Mouse (Mus musculus) embryonic fibroblast, embryonic 13.5 days (primary cell): ENCODE data around the gene 1500009C09Rik. TPM values are rescaled to one million over a fixed set of nuclear protein-coding genes. Genes with fewer than 3 reads are reported as not detected.

Source experiments
- H3K27ac ChIP-seq: 2 replicates; pipeline ENCODE4 v1.5.1; 2012; ENCODE audit warnings: low read length, control low read depth, inconsistent platforms; ENCODE audit not compliant: insufficient read depth
- H3K4me1 ChIP-seq: 2 replicates; pipeline ENCODE4 v1.6.1; 2011; ENCODE audit warnings: low read length; ENCODE audit not compliant: control insufficient read depth, insufficient read depth
- H3K4me3 ChIP-seq: 2 replicates; pipeline ENCODE4 v1.5.1; 2011; ENCODE audit warnings: mild to moderate bottlenecking, control low read depth, low read length; ENCODE audit not compliant: insufficient read depth
- CTCF ChIP-seq: IDR thresholded peaks from 2 replicates; pipeline ENCODE4 v1.5.1; 2011; ENCODE audit warnings: mild to moderate bottlenecking, control low read depth, low read length, moderate library complexity, borderline replicate concordance; ENCODE audit not compliant: insufficient read depth
- POLR2A ChIP-seq: IDR thresholded peaks from 2 replicates; pipeline ENCODE4 v1.6.1; 2011; ENCODE audit warnings: low read depth, mild to moderate bottlenecking, control low read depth, low read length, moderate library complexity
- polyA plus RNA-seq: library from polyadenylated mRNA; stranded (reverse); fragments of >200 nt; gene quantifications from 2 replicates; pipeline ENCODE4 v1.2.4, GENCODE M21; 2011; ENCODE audit warnings: low read depth; ENCODE audit not compliant: missing spikeins, insufficient read length

The 1500009C09Rik gene
- polyA plus RNA-seq, 1 experiment = not detected

DNA sequence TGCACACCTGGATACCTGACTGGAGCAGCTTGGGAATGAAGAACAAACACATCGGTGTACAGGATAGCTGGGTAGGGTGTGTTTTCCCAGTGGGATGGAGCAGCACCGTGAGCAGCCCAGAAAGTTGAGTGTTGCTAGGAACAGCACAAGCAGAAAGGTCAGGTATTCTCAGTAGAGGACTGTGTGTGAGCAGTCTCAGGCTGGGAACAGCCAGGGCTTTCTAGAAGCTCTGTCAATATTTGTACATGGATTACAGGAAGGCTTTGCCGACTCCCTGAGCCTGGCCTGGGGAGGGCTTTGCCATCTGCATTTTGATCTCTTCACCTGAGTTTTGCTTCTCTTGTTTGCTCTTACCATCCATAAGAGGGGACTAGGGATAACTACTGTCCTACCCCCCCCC lies 54.9 kb downstream of the 1500009C09Rik start:
- TF ChIP-seq POLR2A (no peak), CTCF (no peak)
- H3K4me1 ChIP-seq = no peaks in the 10 kb centered on the region
- no peak overlapping the region for H3K27ac ChIP-seq
- H3K4me3 ChIP-seq = no peak overlapping the region

DNA sequence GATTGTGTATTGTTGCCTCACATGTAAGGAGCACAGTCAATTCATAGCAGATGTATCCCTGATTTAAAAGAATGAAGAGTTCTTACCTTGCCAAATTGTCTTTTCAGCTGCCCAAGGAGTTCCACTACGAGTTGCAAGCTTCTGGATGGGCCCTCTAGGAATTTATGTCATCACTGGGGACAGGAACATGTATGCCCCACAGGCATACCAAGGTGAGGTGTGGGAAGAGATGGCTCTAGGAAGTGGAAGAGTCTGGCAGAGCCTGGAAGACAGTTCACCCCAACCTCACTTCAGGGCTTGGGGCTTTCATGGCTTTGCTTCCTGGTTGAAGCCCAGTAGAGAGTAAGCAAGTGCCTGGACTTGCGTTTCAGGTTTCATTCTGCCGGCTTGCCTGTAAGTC lies 56.2 kb downstream of the 1500009C09Rik start:
- Histone ChIP-seq H3K4me1 (no peaks in the 10 kb centered on the region), H3K27ac (no peak overlapping the region), H3K4me3 (no peak overlapping the region)
- no peak for TF ChIP-seq CTCF
- TF ChIP-seq POLR2A = no peak

Other genes with a start within 250 kb of the 1500009C09Rik start
- 49.4 and 50.2 TPM in 2 replicates for gene Desi1, start 218.5 kb upstream of the 1500009C09Rik start, polyA plus RNA-seq
- 176 and 193 TPM in 2 replicates for gene Snu13, start 204.8 kb upstream of the 1500009C09Rik start, polyA plus RNA-seq
- gene 4930407I10Rik, start 193.2 kb upstream of the 1500009C09Rik start, polyA plus RNA-seq = not detected in 2 replicates
- not detected in 2 replicates for gene Mei1, start 182.4 kb upstream of the 1500009C09Rik start, polyA plus RNA-seq
- gene Ccdc134, start 124.5 kb upstream of the 1500009C09Rik start, polyA plus RNA-seq = 15.0 and 18.6 TPM in 2 replicates
- 86.4 and 87.3 TPM in 2 replicates for gene Srebf2, start 105.2 kb upstream of the 1500009C09Rik start, polyA plus RNA-seq
- gene Shisa8, start 39.6 kb upstream of the 1500009C09Rik start, polyA plus RNA-seq = not detected in 2 replicates
- gene Tnfrsf13c, start 28.0 kb upstream of the 1500009C09Rik start, polyA plus RNA-seq = not detected in 2 replicates
- gene Cenpm, start 7.6 kb upstream of the 1500009C09Rik start, polyA plus RNA-seq = 13.1 and 16.1 TPM in 2 replicates
- gene Sept3, start 22.5 kb downstream of the 1500009C09Rik start, polyA plus RNA-seq = 1.6 and 2.8 TPM in 2 replicates
- not detected in 2 replicates for gene Wbp2nl, start 46.6 kb downstream of the 1500009C09Rik start, polyA plus RNA-seq
- 42.6 and 42.8 TPM in 2 replicates for gene Naga, start 86.5 kb downstream of the 1500009C09Rik start, polyA plus RNA-seq
- gene Pheta2, start 86.5 kb downstream of the 1500009C09Rik start, polyA plus RNA-seq = 3.1 and 8.1 TPM in 2 replicates
- 99.2 and 103 TPM in 2 replicates for gene Smdt1, start 86.6 kb downstream of the 1500009C09Rik start, polyA plus RNA-seq
- gene Ndufa6, start 101.9 kb downstream of the 1500009C09Rik start, polyA plus RNA-seq = 154 and 171 TPM in 2 replicates
- gene Cyp2d22, start 127.9 kb downstream of the 1500009C09Rik start, polyA plus RNA-seq = 4.4 and 4.9 TPM in 2 replicates
- not detected in 2 replicates for gene Cyp2d11, start 141.6 kb downstream of the 1500009C09Rik start, polyA plus RNA-seq
- not detected in 2 replicates for gene Cyp2d10, start 154.8 kb downstream of the 1500009C09Rik start, polyA plus RNA-seq
- gene Cyp2d9, start 181.0 kb downstream of the 1500009C09Rik start, polyA plus RNA-seq = not detected in 2 replicates